Mouse (Mus musculus): ENCODE data around the gene Krtap28-10. TPM values are rescaled to one million over a fixed set of nuclear protein-coding genes. Genes with fewer than 3 reads are reported as not detected.

The Krtap28-10 gene
- total RNA-seq, 1 experiment, result not detected

DNA sequence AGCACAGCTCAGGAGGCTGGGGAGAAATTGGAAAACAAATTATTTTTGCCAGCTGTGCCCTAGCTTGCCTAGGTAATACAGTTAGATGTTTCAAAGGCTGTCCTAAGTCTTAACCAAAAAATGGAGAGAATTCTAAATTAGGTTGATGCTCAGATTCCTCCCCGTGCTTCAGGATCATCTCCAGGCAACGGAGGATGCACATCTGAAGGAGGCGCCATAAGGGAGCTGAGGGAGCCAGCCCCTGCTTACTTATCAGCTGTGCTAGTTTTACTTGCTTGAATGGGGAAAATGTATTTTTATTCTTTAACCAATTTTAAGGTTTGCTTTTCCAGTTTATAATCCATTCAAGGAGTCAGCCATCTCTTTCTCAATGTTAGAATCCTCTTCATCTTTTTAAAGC lies 48.3 kb downstream of the Krtap28-10 start:
- H3K9me3 ChIP-seq (ENCODE audit: control insufficient read depth, insufficient read depth, low read depth, low read length), result no peaks in the 10 kb centered on the region
- H3K4me3 ChIP-seq (ENCODE audit: insufficient read depth in 1 of 2, low read depth in 1 of 2, low read length in 2 of 2, poor library complexity in 1 of 2, severe bottlenecking in 1 of 2), result no peak overlapping the region
- DNase-seq (ENCODE audit: low read depth, low spot score), result no peak
- H3K4me1 ChIP-seq (ENCODE audit: control insufficient read depth in 2 of 2, insufficient read depth in 2 of 2, low read length in 2 of 2, poor library complexity in 1 of 2), result no peaks in the 10 kb centered on the region
- H3K27ac ChIP-seq (ENCODE audit: insufficient read depth, low read depth, low read length, poor library complexity, severe bottlenecking), result no peak overlapping the region
- in situ Hi-C loops (cut with MboI; ENCODE audit: low sequenced_read_pairs in 2 of 2, unreplicated experiment in 2 of 2), result loop anchor here in 1 of 2 experiments (25.0 kb wide), 1 partner anchor 182 kb away; no protein-coding TSS in a partner anchor
- H3K36me3 ChIP-seq (ENCODE audit: control insufficient read depth, insufficient read depth, low read length, poor library complexity, severe bottlenecking), result no peaks in the 10 kb centered on the region
- no peak overlapping the region for H3K9ac ChIP-seq (ENCODE audit: insufficient read depth, low read depth, low read length, poor library complexity, severe bottlenecking)
- TF ChIP-seq ZNF384 (IDR thresholded peaks at IDR 0.05; ENCODE audit: low read depth, low read length) (no peak), CHD2 (IDR thresholded peaks at IDR 0.05; ENCODE audit: low read depth, low read length) (no peak), MAFK (IDR thresholded peaks at IDR 0.05; ENCODE audit: insufficient read depth, low read depth, low read length) (no peak), ZC3H11A (IDR thresholded peaks at IDR 0.05; ENCODE audit: borderline replicate concordance, low read depth, low read length) (no peak), HCFC1 (IDR thresholded peaks at IDR 0.05; ENCODE audit: borderline replicate concordance, insufficient read depth, low read length) (no peak)

DNA sequence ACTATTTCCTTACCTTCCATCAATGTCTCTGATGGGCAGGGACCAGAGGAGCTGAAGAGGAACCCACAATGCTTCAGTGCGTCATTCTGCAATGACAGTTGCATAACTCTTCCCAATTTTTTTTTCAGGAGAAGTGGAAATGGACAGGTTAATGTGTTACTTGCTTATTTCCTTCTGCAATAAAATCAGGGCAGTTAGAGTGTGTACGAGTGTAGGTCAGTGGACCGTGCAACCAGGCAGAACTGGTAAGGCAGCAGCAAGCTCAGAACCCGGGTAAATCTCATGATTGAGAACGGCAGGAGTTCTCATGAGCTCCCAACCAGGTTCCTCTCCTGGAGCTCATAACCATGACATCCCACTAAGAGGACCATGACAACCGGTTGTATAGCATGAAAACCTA lies 50.2 kb downstream of the Krtap28-10 start:
- DNase-seq (ENCODE audit: low read depth, low spot score), result no peak
- in situ Hi-C loops (cut with MboI; ENCODE audit: low sequenced_read_pairs in 2 of 2, unreplicated experiment in 2 of 2), result loop anchor here in 1 of 2 experiments (25.0 kb wide), 1 partner anchor 180 kb away; no protein-coding TSS in a partner anchor

DNA sequence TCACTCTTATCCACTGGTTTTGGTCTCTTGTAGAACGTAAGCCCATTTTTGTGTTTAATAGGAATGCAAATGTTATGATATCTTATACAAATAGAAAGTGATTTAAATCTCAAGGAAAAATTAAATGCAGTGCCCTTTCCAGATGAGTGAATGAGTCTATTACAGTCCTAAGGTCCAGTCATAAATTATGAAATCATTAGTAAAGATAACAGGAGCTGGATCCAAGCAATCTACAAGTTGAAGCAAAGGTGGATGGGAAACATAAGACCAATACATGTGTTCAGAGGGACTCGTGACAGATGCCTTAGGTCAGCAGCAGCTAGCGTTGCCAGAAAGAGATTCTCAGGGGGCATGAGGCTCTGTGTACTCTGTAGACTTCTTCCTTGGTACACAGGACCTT lies 50.7 kb downstream of the Krtap28-10 start:
- TF ChIP-seq HCFC1 (IDR thresholded peaks at IDR 0.05; ENCODE audit: borderline replicate concordance, insufficient read depth, low read length) (no peak), CHD2 (IDR thresholded peaks at IDR 0.05; ENCODE audit: low read depth, low read length) (no peak), MAFK (IDR thresholded peaks at IDR 0.05; ENCODE audit: insufficient read depth, low read depth, low read length) (no peak), ZC3H11A (IDR thresholded peaks at IDR 0.05; ENCODE audit: borderline replicate concordance, low read depth, low read length) (no peak), ZNF384 (IDR thresholded peaks at IDR 0.05; ENCODE audit: low read depth, low read length) (no peak)
- Histone ChIP-seq H3K9ac (ENCODE audit: insufficient read depth, low read depth, low read length, poor library complexity, severe bottlenecking) (no peak overlapping the region), H3K27ac (ENCODE audit: insufficient read depth, low read depth, low read length, poor library complexity, severe bottlenecking) (no peak overlapping the region), H3K4me1 (ENCODE audit: control insufficient read depth in 2 of 2, insufficient read depth in 2 of 2, low read length in 2 of 2, poor library complexity in 1 of 2) (no peaks in the 10 kb centered on the region), H3K4me3 (ENCODE audit: insufficient read depth in 1 of 2, low read depth in 1 of 2, low read length in 2 of 2, poor library complexity in 1 of 2, severe bottlenecking in 1 of 2) (no peak overlapping the region), H3K9me3 (ENCODE audit: control insufficient read depth, insufficient read depth, low read depth, low read length) (no peaks in the 10 kb centered on the region), H3K36me3 (ENCODE audit: control insufficient read depth, insufficient read depth, low read length, poor library complexity, severe bottlenecking) (no peaks in the 10 kb centered on the region)
- in situ Hi-C loops (cut with MboI; ENCODE audit: low sequenced_read_pairs in 2 of 2, unreplicated experiment in 2 of 2), result loop anchor here in 1 of 2 experiments (25.0 kb wide), 1 partner anchor 179 kb away; no protein-coding TSS in a partner anchor
- no peak for DNase-seq (ENCODE audit: low read depth, low spot score)

More for the DNA sequence above, 50.2 kb downstream of the Krtap28-10 start:
- Histone ChIP-seq H3K9me3 (ENCODE audit: control insufficient read depth, insufficient read depth, low read depth, low read length) (no peaks in the 10 kb centered on the region), H3K27ac (ENCODE audit: insufficient read depth, low read depth, low read length, poor library complexity, severe bottlenecking) (no peak overlapping the region), H3K4me3 (ENCODE audit: insufficient read depth in 1 of 2, low read depth in 1 of 2, low read length in 2 of 2, poor library complexity in 1 of 2, severe bottlenecking in 1 of 2) (no peak overlapping the region), H3K9ac (ENCODE audit: insufficient read depth, low read depth, low read length, poor library complexity, severe bottlenecking) (no peak overlapping the region), H3K4me1 (ENCODE audit: control insufficient read depth in 2 of 2, insufficient read depth in 2 of 2, low read length in 2 of 2, poor library complexity in 1 of 2) (no peaks in the 10 kb centered on the region), H3K36me3 (ENCODE audit: control insufficient read depth, insufficient read depth, low read length, poor library complexity, severe bottlenecking) (no peaks in the 10 kb centered on the region)
- no peak for TF ChIP-seq ZC3H11A (IDR thresholded peaks at IDR 0.05; ENCODE audit: borderline replicate concordance, low read depth, low read length)
- TF ChIP-seq HCFC1 (IDR thresholded peaks at IDR 0.05; ENCODE audit: borderline replicate concordance, insufficient read depth, low read length), result no peak
- TF ChIP-seq ZNF384 (IDR thresholded peaks at IDR 0.05; ENCODE audit: low read depth, low read length), result no peak
- TF ChIP-seq CHD2 (IDR thresholded peaks at IDR 0.05; ENCODE audit: low read depth, low read length), result no peak
- no peak for TF ChIP-seq MAFK (IDR thresholded peaks at IDR 0.05; ENCODE audit: insufficient read depth, low read depth, low read length)

Other genes starting within 250 kb of the Krtap28-10 start
- gene Agfg1, start 203.0 kb downstream of the Krtap28-10 start, total RNA-seq (2012; rRNA removed), result 46.1 and 66.6 TPM in 2 replicates
- 0.80 and 0.95 TPM in 2 replicates for gene A030005L19Rik, start 129.2 kb downstream of the Krtap28-10 start, total RNA-seq (2012; rRNA removed)
- gene A030014E15Rik, start 117.6 kb downstream of the Krtap28-10 start, total RNA-seq (2012; rRNA removed), result not detected in 2 replicates
- not detected in 2 replicates for gene Gm6217, start 111.1 kb downstream of the Krtap28-10 start, total RNA-seq (2012; rRNA removed)
- gene A030003K21Rik, start 99.1 kb downstream of the Krtap28-10 start, total RNA-seq (2012; rRNA removed), result not detected in 2 replicates
- not detected in 2 replicates for gene Gm7544, start 86.5 kb downstream of the Krtap28-10 start, total RNA-seq (2012; rRNA removed)
- gene Gm47955, start 82.2 kb downstream of the Krtap28-10 start, total RNA-seq (2012; rRNA removed), result not detected in 2 replicates
- gene Gm47959, start 41.9 kb downstream of the Krtap28-10 start, total RNA-seq (2012; rRNA removed), result not detected in 2 replicates
- 1.3 and 1.9 TPM in 2 replicates for gene Slc19a3, start 4.0 kb downstream of the Krtap28-10 start, total RNA-seq (2012; rRNA removed)
- 0.22 TPM in 1 of 2 replicates, not detected in the other for gene Gm47969, start 2.5 kb upstream of the Krtap28-10 start, total RNA-seq (2012; rRNA removed)
- not detected in 2 replicates for gene A030005K14Rik, start 16.9 kb upstream of the Krtap28-10 start, total RNA-seq (2012; rRNA removed)
- not detected in 2 replicates for gene Krtap28-13, start 18.4 kb upstream of the Krtap28-10 start, total RNA-seq (2012; rRNA removed)
- gene Ccl20, start 74.3 kb upstream of the Krtap28-10 start, total RNA-seq (2012; rRNA removed), result 0.53 and 0.89 TPM in 2 replicates
- not detected in 2 replicates for gene Daw1, start 117.3 kb upstream of the Krtap28-10 start, total RNA-seq (2012; rRNA removed)

Data from ES-E14 (cell line).